Mouse (Mus musculus): ENCODE measurements at regions not wholly inside any gene's neighbourhood (a gene's known extent, or its start where the extent isn't known, plus 50 kb on each side); places are given as distances from the start of the nearest gene placed in this dataset.
A peak's percentile ranks its signal among the peaks of the same experiment; 100 is the strongest.

DNA sequence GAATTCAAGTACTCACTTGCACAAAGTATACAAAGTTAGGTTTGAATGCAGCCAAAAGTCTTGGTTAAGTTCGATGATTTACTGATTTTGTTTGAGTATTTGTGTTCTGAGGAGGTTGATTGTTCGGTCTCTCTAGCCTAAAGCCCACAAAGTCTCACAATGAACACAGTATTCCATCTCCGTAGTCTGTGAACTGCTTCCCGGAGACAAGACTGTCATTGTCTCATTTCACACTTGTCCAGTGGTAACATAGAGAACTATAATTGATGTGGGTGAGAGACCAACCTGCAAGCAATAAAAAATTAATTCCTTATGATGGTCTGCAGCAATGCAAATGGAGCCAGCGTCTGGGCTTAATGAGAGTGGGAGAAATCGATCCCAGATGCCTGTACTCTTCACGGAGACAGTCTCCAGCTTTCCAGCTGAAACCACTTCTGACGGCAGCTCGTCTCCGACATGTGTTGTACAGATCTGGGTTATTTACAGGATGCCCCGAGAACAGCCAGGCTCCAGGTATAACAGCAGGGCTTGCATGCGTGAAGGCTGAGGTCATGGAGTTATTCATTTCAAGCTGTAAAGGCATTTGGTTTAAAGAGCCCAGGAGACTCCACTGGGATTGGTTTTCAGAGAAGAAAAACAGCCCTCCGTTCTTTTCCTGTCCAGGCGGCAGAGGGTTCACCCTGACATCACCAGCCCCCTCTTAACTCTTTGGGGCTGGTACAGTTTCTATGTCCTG is 75.2 kb downstream of the Asb13 start:
- peak overlapping the region; percentile 89 for H3K27ac ChIP-seq (replicated peaks; ENCODE audit: low read depth, low read length)
- TF ChIP-seq POLR2A (IDR thresholded peaks at IDR 0.05; ENCODE audit: borderline replicate concordance, extremely low read depth, insufficient read depth, insufficient read length), result no peak
- H3K9ac ChIP-seq (ENCODE audit: low read depth, low read length, severe bottlenecking), result no peak overlapping the region
- H3K4me1 ChIP-seq (ENCODE audit: control insufficient read depth, insufficient read depth, low read length), result peaks cover 29% of the 10 kb centered on the region
- H3K4me3 ChIP-seq (replicated peaks; ENCODE audit: low read length), result no peak overlapping the region
- ATAC-seq (ENCODE audit: low FRiP score, low read depth) (peak; percentile 90), DNase-seq (ENCODE audit: low spot score) (peak; percentile 89)
- H3K4me2 ChIP-seq (replicated peaks; ENCODE audit: low read depth, low read length, severe bottlenecking), result peak overlapping the region; percentile 39
- H3K27me3 ChIP-seq (ENCODE audit: control insufficient read depth, insufficient read depth, low read length), result no peaks in the 10 kb centered on the region
- H3K36me3 ChIP-seq (ENCODE audit: control insufficient read depth, insufficient read depth, low read length), result no peaks in the 10 kb centered on the region
- WGBS, result 9% methylated on average over 14 of the region's 14 CpGs
- H3K9me3 ChIP-seq (ENCODE audit: control insufficient read depth, low read length), result 0 out of 2 replicates have a peak, but pooled peaks cover 5% of the 10 kb centered on the region
